Mouse (Mus musculus) lung, adult 2 months (tissue): ENCODE measurements around the gene Snx29.

ENCODE experiments used
- CTCF ChIP-seq: fragments of 200-500 bp; IDR thresholded peaks from 2 replicates; pipeline ENCODE4 v1.5.1; 2011; ENCODE audit warnings: mild to moderate bottlenecking, low read length, control low read depth; ENCODE audit not compliant: insufficient read depth
- POLR2A ChIP-seq: fragments of 200-500 bp; IDR thresholded peaks from 2 replicates; pipeline ENCODE4 v1.6.1; 2011; ENCODE audit warnings: low read depth, mild to moderate bottlenecking, control low read depth, low read length, borderline replicate concordance; ENCODE audit errors: extremely low read depth

- TF ChIP-seq CTCF (no peak), POLR2A (no peak)
These were observed 209.9 kb downstream of the Snx29 start for GRCm38 (mm10) chr16:11532592-11532991.
